Mouse (Mus musculus) C2C12 (cell line): ENCODE results near the gene Cep68. TPM values are rescaled to one million over a fixed set of nuclear protein-coding genes. Genes with fewer than 3 reads are reported as not detected.

ENCODE experiments used
- H3K27me3 ChIP-seq: one replicate; pipeline ENCODE4 v1.6.1; 2011; ENCODE audit not compliant: control insufficient read depth, insufficient read depth, insufficient read length
- H3K36me3 ChIP-seq: one replicate; pipeline ENCODE4 v1.6.1; 2011; ENCODE audit not compliant: control insufficient read depth, insufficient read depth
- H3K4me3 ChIP-seq: one replicate; pipeline ENCODE4 v1.5.1; 2011; ENCODE audit warnings: mild to moderate bottlenecking, control low read depth; ENCODE audit not compliant: poor library complexity, insufficient read depth, severe bottlenecking
- H3K79me2 ChIP-seq: one replicate; pipeline ENCODE4 v1.6.1; 2011; ENCODE audit not compliant: control insufficient read depth, insufficient read depth
- H3K79me3 ChIP-seq: one replicate; pipeline ENCODE4 v1.6.1; 2011; ENCODE audit warnings: low read depth, control low read depth
- H3ac ChIP-seq: one replicate; pipeline ENCODE3; 2011; ENCODE audit warnings: low read depth; ENCODE audit not compliant: control insufficient read depth, insufficient read length
- CEBPB ChIP-seq: IDR thresholded peaks from one replicate; pipeline ENCODE4 v1.6.1; 2011; ENCODE audit warnings: low read depth, mild to moderate bottlenecking, control low read depth, moderate library complexity
- CTCF ChIP-seq: IDR thresholded peaks from one replicate; pipeline ENCODE4 v1.5.1; 2011; ENCODE audit not compliant: control insufficient read depth, insufficient read depth, insufficient read length
- FOSL1 ChIP-seq: IDR thresholded peaks from one replicate; pipeline ENCODE4 v1.8.0; 2011; ENCODE audit warnings: mild to moderate bottlenecking, low read length; ENCODE audit not compliant: poor library complexity, insufficient read depth, severe bottlenecking
- MAX ChIP-seq: IDR thresholded peaks from one replicate; pipeline ENCODE4 v1.6.1; 2011; ENCODE audit warnings: mild to moderate bottlenecking, control low read depth
- MYOD1 ChIP-seq: IDR thresholded peaks from one replicate; pipeline ENCODE4 v1.6.1; 2011; ENCODE audit warnings: low read depth; ENCODE audit not compliant: control insufficient read depth, insufficient read length
- MYOG ChIP-seq: IDR thresholded peaks from one replicate; pipeline ENCODE4 v1.6.1; 2011; ENCODE audit not compliant: control insufficient read depth, insufficient read length; ENCODE audit errors: extremely low read depth
- USF1 ChIP-seq: IDR thresholded peaks from one replicate; pipeline ENCODE4 v1.6.1; 2011; ENCODE audit warnings: low read depth, mild to moderate bottlenecking, control low read depth, moderate library complexity
- polyA plus RNA-seq: library from polyadenylated mRNA; unstranded; fragments of >200 nt; fragmentation: generic; extraction: Trizol; gene quantifications from one replicate; pipeline ENCODE4 v1.2.1, GENCODE M21; 2012; ENCODE audit warnings: missing spikeins

Cep68 gene
- polyA plus RNA-seq, 1 experiment: 11.0 TPM

DNA sequence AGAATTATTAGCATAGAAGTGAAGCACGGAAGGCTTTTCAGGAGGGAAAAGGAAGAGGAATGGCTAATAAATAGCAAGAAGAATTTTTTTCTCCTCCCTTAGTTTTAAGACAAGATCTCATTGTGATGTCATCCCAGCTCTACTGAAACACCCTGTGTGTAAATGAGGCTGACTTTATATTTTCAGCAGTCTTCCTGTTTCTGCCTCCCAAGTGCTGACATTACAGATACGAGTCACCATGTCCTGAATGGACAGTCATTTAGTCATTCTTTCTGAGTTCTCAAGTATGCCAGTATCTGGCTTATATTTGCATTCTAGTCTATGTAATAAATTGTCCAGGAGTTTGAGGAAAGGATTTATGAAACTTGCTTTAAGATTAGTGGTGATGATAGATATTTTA lies 44.9 kb downstream of the Cep68 start:
- TF ChIP-seq MYOG (no peak), CEBPB (no peak), MYOD1 (no peak), CTCF (no peak), MAX (no peak), USF1 (no peak), FOSL1 (no peak)
- Histone ChIP-seq H3K79me2 (peaks cover 81% of the 10 kb centered on the region), H3K79me3 (peaks cover 78% of the 10 kb centered on the region), H3ac (no peak overlapping the region), H3K4me3 (no peak overlapping the region), H3K36me3 (peaks cover 37% of the 10 kb centered on the region), H3K27me3 (no peaks in the 10 kb centered on the region)

DNA sequence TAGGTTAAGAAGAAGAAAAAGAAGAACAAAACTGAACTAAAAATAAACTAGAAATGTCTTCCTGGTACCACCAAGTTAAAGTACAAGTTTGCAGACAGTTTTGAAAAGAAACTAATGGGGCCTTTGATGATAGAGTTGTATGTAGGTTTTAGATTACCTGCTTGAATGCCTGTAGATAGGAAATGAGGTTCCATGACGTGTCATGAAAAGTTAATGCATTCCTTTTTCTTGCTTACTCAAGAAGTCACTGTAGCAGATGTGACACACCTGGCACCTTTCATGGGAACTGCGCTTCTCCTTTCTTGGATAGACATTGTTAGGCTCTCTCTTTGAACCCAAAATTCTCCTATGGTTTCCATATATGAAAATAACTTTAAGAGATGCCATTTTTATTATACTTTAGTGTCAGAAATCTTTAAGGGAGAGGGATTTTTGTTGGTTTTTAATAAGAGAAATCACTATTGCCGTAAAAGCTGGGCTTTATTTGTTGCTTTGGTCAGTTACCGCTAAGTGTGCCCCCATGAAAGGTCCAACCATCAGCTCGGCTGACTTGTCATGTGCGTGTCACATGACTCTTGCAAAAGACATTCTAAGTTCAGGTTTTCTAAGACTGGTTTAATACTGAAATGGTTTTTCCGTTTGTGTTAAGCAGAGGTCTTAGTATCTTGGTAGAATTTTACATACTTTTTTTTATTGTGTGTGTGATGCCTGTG lies 46.8 kb downstream of the Cep68 start:
- Histone ChIP-seq H3ac (peak overlapping the region; percentile 45), H3K79me2 (peaks cover 62% of the 10 kb centered on the region), H3K36me3 (peaks cover 28% of the 10 kb centered on the region), H3K27me3 (no peaks in the 10 kb centered on the region), H3K79me3 (peaks cover 59% of the 10 kb centered on the region), H3K4me3 (peak overlapping the region; percentile 98)
- TF ChIP-seq MYOG: no peak
- peak; percentile 83 for TF ChIP-seq USF1

DNA sequence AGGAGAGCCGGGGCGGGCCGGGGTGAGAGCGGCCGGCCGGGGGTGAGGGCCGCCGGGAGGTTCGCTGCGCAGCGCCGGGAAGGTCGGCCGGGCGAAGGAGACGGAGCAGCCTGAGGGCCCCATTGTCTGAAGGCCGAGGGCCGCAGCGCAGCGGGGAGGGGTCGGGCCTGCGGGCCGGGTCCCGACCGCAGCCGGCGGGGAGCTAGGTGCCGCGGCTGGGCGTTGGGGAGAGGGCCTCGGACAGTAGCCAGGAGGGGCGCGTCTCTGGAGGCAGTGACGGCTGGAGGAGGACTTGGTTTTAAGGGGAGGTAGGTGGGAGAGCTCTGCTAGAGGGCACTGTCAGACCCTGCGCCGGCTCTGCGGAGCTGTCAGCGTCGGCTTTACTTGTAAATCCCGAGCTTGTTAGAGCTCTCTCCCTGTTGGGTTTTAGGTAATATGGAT lies 47.5 kb downstream of the Cep68 start:
- peaks cover 52% of the 10 kb centered on the region for H3K79me3 ChIP-seq
- H3K79me2 ChIP-seq: peaks cover 54% of the 10 kb centered on the region
- H3K4me3 ChIP-seq: peak overlapping the region; percentile 98
- peaks cover 21% of the 10 kb centered on the region for H3K36me3 ChIP-seq
- TF ChIP-seq CTCF (no peak), MYOG (no peak), CEBPB (no peak), MAX (no peak), USF1 (no peak), FOSL1 (no peak), MYOD1 (no peak)
- peak overlapping the region; percentile 94 for H3ac ChIP-seq
- H3K27me3 ChIP-seq: no peaks in the 10 kb centered on the region

DNA sequence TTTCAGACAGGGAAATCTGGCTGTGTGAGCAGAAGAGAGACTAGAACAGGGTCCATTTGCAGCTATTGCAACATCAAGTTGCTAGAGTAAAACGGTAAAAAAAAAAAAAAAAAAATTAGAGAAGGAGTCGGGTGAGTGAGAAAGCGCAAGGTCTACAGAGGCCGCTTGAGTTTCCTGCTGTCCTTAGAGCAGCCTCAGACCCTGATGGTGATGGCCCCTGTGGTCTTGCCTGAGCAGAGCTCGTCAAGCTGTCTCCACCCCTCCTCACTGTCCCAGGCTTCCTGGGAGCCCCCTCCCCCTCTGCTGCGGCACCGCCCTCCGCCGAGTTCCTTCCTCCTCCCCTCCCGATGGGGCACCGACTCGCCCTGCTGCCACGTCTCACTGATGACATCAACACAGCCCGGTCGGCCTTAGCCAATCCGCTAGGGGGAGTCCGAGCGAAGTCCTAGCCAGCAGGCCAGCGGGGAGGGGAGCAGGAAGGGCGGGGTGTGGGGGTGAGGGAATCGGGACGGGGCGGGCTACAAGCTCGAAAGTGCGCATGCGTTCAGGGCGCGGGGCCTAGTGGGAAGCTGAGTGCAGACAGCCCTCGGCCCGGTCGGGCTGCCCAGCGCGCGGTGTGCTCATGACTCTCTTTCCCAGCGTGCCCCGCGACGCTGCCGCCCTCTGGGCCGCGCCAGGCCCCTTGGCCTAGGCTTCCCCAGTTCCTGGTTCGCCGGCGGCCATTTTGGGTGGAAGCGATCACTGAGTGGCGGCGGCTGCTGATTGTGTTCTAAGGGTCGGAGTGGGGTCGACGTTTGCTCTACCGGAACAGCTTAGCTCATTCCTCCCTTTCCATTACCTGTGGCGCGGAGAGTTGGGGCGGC lies 48.3 kb downstream of the Cep68 start, which contains the start of gene Rab1a:
TSS of gene Rab1a (plus strand) at position 720 of the 863 bp plus-strand sequence.
- Histone ChIP-seq H3ac (peak within 1 kb of the TSS; percentile 94), H3K27me3 (no peaks in the 10 kb centered on the region)
- peak; percentile 73 for TF ChIP-seq CTCF
- no peak for TF ChIP-seq MAX
- TF ChIP-seq MYOG: no peak
- no peak for TF ChIP-seq MYOD1
- peak; percentile 89 for TF ChIP-seq CEBPB
- no peak for TF ChIP-seq USF1

GRCm38 (mm10) chr11:20193100-20193736 lies 56.0 kb downstream of the Cep68 start:
- TF ChIP-seq MYOD1: no peak
- TF ChIP-seq USF1: no peak
- no peak for TF ChIP-seq CTCF
- no peak for TF ChIP-seq MAX
- no peak for TF ChIP-seq CEBPB
- no peak for TF ChIP-seq MYOG
- TF ChIP-seq FOSL1: no peak
- H3K4me3 ChIP-seq: no peak overlapping the region
- no peaks in the 10 kb centered on the region for H3K79me3 ChIP-seq
- H3ac ChIP-seq: no peak overlapping the region
- no peaks in the 10 kb centered on the region for H3K27me3 ChIP-seq
- H3K36me3 ChIP-seq: no peaks in the 10 kb centered on the region
- H3K79me2 ChIP-seq: no peaks in the 10 kb centered on the region

More for the DNA sequence above, 48.3 kb downstream of the Cep68 start, which contains the start of gene Rab1a:
- Histone ChIP-seq H3K79me3 (peaks cover 44% of the 10 kb centered on the region), H3K36me3 (peaks cover 16% of the 10 kb centered on the region), H3K4me3 (peak within 1 kb of the TSS; percentile 98), H3K79me2 (peaks cover 47% of the 10 kb centered on the region)
